Mouse (Mus musculus) E14TG2a.4 (cell line): ENCODE data around the gene Dph2.

ENCODE experiments used
- CTCF ChIP-seq: conservative IDR thresholded peaks from 2 replicates; pipeline ENCODE4 v1.5.1; 2014; ENCODE audit warnings: low read length
- NANOG ChIP-seq: IDR thresholded peaks from 2 replicates; pipeline ENCODE4 v1.6.1; 2014; ENCODE audit warnings: borderline replicate concordance, low read length, mixed read lengths
- POU5F1 ChIP-seq: IDR thresholded peaks from 2 replicates; pipeline ENCODE4 v1.6.1; 2014; ENCODE audit warnings: low read length, borderline replicate concordance

DNA sequence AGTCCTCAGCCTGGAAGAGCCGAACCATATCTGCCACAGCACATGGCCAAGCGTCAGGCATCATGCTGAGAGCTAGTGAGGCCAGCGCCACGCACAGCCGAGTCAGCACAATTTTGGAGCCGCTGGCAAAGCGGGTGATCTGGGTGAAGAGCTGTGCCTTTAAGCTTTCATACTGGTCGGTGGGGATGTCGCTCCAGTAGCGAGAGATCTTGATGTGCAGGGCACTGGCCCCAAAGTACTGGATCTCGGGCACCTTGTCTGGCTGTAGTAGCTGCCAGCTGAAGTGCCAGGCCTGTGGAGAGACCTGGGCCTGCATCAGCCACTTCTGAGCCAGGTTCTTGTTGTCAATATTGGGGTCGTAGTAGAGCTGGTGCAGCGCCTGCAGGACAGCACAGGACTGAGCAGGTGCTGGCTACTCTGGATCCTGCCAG is 20.3 kb upstream of the Dph2 start:
- no peak for TF ChIP-seq CTCF
- TF ChIP-seq POU5F1, result no peak
- no peak for TF ChIP-seq NANOG
